Mouse (Mus musculus) cortical plate, adult 2 months (tissue): Measurements from ENCODE around the gene Slc12a9.

Experiments
- CTCF ChIP-seq: fragments of 200-500 bp; IDR thresholded peaks from 2 replicates; pipeline ENCODE4 v1.5.1; 2011; ENCODE audit warnings: mild to moderate bottlenecking, control low read depth, low read length; ENCODE audit not compliant: insufficient read depth; ENCODE audit errors: extremely low read depth
- POLR2A ChIP-seq: fragments of 200-500 bp; IDR thresholded peaks from 2 replicates; pipeline ENCODE4 v1.6.1; 2011; ENCODE audit warnings: mild to moderate bottlenecking, low read length, control low read depth; ENCODE audit not compliant: insufficient read depth; ENCODE audit errors: extremely low read depth

GRCm38 (mm10) chr5:137375627-137376026 lies 42.2 kb upstream of the Slc12a9 start:
- TF ChIP-seq POLR2A (no peak), CTCF (no peak)
